Mouse (Mus musculus): ENCODE measurements around the gene Speer4c.
"Not testable (repeated sequence)": the region's sequence is repeated elsewhere in the genome, so short reads cannot be mapped to it uniquely, and the experiment has no call there.

Speer4c gene

DNA sequence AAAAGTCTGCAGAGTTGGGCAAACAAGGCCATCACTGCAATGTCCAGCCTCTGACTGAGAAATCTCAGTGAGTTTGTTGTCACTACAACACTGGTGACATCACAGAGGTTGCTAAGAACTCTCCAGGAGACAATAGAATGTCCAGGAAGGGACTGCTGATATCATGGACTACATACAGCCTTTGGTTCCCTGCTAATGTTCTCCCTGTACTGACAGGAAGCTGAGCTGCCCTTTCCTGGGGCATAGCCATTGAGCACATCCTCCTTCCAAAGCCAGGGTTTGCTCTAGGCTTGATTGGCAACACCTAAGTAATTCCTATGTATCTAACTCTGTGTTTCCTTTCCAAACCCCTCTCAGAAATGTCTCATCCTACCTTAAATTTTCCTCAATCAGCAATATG is at the start of gene Speer4c:
Gene Speer4c, minus strand, starts transcription at position 101 of the 400 bp plus-strand sequence.
- not testable (repeated sequence) for DNase-seq (ENCODE audit: extremely low read depth, low read depth, low spot score)

DNA sequence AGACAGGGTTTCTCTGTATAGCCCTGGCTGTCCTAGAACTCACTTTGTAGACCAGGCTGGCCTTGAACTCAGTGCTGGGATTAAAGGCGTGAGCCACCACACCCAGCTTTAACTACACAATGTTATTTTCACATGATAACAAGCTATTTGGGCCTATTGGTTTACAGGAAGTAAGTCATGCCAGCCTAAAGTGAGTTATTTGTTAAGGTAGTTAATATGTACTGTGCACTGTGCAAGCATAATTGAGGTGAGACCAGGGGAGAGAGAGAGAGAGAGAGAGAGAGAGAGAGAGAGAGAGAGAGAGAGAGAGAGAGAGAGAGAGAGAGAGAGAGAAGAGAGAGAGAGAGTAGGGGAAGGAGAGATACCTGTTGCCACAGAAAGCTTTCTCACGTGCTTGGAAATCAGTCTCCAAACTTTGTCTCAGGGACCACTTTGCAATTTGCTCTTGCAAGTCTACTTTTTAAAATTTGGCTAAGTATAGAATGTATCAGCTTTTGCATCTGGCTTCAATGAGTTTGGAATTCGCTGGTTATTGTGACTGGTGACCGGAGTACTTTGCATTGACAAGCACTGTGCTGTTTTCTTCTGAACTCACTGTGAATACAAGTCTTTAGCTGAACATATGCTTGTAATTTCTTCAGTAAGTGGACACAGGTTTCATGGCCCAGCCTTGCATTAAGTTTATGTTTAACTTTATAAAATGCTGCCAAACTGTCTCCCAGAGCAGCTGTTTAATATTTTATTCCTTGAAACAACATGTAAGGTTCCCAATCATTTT is 33.6 kb upstream of the Speer4c start:
- DNase-seq (ENCODE audit: extremely low read depth, low read depth, low spot score), result no peak

DNA sequence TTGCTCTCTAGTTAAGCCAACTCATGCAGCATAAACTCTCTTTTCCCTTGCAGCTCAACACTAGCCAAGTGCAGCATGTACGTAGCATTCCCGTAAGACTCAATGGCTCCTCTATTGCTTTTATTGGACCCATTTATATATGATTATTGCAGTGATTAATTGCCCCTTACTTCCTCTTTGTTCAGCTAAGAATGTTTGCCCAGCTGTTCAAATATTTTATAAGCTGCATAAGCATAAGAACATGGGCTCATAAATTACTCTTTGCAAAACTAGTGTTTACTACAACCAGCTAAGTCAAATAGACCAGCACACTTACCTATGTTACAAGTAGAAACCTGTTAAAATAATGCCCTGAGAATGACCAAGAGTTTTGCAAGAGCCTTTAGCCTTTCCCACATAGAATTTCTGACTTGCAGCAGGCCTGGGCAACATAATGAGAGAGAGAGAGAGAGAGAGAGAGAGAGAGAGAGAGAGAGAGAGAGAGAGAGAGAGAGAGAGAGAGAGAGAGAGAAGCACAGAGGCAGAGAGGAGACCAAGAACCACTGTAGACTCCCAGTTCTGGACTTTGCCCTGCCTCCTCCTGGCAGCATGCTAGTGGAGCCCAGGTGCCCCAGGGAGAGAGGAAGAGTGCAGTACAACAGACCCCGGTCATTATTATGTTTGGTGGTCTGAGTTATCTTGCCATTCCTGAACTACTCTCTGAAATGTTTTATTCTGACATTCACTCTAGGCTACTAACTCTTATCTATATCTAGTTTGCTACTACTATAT is 20.2 kb upstream of the Speer4c start:
- DNase-seq (ENCODE audit: extremely low read depth, low read depth, low spot score), result peak; percentile 25

DNA sequence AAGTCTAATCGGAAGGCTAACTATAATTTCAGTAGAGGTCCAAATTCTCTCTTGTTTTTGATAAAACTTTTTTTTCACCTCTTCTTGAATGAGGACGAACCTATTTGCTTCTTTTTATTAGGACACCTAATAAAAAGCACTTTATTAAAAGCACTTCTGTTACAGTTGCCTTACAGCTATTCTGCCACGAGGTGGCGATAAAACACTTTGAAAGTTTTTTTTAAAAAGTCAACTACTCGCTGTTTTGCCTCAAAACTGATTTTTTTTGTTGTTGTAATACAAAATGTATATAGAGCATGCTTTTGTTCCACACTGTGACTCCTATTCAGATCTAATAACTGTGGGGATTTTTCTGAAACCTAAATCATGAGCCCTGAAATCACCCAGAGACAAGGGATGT is 11.2 kb downstream of the Speer4c start:
- not testable (repeated sequence) for DNase-seq (ENCODE audit: extremely low read depth, low read depth, low spot score)

DNA sequence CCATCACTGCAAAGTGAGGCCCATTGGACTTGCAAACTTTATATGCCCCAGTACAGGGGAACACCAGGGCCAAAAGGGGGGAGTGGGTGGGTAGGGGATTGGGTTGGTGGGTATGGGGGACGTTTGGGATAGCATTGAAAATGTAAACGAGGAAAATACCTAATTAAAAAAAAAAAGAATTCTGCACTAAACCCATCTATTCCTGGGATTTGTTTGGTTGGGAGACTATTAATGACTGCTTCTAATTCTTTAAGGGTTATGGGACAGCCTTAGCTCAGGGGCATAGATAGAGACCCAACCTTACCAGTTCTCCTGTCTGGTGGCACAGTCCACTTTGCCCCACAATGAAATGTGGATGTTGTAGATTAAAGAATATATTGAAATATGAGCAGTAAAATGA is 16.4 kb downstream of the Speer4c start:
- not testable (repeated sequence) for DNase-seq (ENCODE audit: extremely low read depth, low read depth, low spot score)

DNA sequence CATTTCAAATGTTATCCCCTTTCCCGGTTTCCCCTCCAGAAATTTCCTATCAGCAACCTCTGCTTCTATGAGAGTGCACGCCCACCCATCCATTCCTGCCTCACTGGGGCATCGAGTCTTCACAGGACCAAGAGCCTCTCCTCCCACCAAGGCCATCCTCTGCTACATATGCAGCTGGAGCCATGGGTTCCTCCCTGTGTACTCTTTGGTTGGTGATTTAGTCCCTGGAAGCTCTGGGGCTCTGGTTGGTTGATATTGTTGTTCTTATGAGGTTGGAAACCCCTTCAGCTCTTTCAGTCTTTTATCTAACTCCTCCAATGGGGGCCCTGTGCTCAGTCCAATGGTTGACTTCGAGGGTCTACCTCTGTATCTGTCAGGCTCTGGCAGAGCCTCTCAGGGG is 22.2 kb downstream of the Speer4c start:
- DNase-seq (ENCODE audit: extremely low read depth, low read depth, low spot score), result not testable (repeated sequence)

DNA sequence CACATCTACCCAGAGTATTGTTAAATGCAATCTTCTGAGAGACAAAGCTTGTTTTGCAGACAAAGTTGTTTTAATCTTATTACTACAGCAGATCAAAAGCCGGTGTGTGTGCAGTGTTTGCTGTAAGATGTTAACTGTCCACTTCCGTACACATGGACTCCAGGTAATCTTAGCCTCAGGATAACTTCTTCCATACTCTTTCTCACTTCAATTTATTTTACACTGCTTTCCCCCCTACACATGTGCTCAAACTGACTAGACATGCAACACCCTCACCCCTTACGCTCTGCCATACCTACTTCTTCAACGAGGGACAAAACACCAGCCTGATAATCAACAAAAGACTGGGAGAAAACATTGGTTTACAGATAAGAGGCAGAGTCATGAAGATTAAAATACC is 23.2 kb downstream of the Speer4c start:
- not testable (repeated sequence) for DNase-seq (ENCODE audit: extremely low read depth, low read depth, low spot score)

DNA sequence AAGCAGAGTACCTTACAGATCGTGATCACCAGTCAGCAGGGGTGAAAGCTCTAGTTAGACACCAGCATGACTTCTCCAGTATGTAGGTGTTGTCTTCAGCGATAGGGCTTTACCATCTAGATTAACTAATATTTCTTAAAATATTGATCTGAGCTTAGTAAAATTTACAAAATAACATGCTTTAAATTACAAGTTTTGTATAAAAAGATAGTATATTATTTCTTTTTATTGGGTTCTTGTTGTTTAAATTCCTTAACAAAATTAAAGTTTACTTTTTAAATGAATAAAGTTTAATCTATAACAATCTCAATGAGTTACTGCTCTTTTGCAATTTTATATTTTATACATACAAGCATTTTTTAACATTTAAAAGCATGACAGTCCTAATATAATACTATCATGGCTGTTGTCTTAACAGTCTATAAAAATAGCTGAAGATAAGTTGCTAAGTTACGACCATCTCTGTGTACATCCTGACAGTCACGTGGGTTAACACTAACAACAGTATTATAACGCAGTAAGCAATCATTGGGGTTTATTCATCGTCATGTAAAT is 24.3 kb downstream of the Speer4c start:
- DNase-seq (ENCODE audit: extremely low read depth, low read depth, low spot score), result not testable (repeated sequence)

DNA sequence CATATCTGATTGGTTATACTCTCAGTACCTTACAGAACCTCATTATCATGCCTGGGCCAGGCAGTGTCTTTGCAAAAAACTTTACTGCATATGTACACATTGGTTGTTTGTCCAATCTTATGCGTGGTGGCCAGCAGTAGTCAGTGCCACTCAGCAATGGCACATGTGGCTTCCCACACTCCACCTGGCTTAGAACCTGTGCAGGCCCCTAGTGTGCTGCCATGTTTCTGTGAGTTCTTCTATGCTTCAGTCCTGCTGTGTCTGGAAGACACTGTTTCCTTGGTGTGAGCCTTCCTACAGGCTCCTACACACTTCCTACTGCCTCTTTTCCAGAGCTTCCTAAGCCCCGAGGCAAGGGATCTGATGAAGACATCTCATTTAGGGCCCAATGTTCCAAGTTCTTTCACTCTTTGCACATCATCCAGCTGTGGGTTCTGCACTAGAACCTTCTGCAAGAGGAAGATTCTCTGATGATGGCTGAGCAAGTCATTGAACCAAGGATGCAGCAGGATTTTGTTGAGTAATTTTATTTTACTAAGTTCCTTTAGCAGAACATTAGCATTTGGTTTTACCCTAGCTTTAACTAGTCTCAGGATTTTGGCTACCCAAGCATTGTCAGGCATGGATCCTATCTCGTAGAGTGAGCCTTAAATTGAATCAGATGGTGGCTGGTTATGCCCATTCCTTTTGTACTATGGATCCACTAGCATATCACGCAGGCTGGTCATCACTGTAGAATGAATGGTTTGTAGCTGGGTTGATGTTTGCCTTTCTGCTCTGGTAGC is 25.0 kb downstream of the Speer4c start:
- not testable (repeated sequence) for DNase-seq (ENCODE audit: extremely low read depth, low read depth, low spot score)

DNA sequence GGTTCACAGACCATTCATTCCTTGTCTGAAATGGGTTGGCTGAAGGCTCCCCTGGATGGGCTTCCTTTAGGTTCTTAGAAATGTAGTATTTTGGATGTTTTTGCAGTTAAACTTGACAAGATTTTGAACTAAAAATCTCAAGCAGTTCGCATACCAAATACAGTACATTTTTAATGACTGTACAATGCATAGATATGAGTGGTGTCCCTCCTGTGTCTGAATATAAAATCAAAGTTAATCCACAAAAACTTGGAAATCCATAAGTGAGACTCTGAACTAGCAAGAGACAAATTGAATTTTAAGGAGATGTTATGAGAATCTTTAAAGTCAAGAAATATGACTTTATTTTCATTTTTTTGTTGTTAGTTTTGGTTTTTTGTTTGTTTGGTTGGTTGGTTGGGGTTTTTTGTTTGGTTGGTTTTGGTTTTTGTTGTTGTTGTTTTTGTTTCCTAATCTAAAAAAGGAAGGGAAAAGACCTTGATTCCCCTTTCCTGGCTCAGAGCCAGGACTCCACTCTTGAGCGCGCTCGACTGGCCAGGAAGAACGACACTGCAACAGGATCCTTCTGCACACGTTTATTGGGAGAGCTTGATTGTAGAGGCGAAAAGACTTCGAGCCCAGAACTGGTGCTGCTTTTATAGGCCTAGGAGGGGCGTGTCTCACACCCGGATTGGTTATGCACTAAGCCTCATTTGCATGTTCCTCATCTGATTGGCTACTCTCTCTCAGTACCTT is 32.6 kb downstream of the Speer4c start:
- DNase-seq (ENCODE audit: extremely low read depth, low read depth, low spot score), result not testable (repeated sequence)

DNA sequence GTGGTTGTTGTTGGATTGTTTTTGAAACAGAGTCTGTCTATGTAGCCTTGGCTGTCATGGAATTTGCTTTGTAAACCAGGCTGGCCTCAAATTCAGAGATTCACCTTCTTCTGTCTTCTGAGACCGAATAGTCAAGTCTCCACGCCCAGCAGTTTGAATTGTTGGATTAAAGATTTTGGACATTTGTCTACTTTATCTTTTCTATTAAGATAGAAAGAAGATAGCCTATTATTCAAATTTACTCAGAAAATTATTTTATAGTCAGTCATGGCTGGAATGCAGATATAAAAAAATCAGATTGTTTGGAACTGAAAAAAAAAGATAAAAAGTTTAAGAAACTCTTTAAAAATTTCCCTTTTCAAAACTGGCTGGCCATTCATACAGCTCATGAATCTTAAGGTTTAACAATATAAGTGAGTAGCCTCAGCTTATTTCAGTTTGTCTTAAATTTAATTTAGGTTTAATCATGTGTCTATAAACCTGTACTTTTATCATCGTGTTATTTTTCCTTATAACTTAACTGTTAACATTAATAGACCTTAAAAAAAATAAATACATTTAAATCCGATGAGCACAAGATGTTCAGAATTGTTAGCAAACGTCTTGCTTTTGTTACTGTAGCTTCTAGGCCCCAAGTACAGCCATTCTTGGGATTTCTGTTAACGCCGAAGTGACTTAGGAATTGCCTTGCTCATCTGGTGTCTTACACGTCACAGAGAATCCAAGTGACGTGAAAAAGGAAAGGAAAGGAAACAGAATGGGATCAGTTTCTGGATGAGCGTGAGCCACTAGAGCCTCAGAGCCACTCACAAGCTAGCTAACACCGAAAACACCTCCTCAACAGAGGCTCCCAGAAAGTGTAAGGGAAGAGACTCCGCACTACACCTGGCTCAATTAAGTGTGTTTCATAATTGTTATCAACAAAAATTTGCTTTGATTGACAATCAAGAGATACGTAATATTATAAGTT is 33.8 kb downstream of the Speer4c start:
- not testable (repeated sequence) for DNase-seq (ENCODE audit: extremely low read depth, low read depth, low spot score)

DNA sequence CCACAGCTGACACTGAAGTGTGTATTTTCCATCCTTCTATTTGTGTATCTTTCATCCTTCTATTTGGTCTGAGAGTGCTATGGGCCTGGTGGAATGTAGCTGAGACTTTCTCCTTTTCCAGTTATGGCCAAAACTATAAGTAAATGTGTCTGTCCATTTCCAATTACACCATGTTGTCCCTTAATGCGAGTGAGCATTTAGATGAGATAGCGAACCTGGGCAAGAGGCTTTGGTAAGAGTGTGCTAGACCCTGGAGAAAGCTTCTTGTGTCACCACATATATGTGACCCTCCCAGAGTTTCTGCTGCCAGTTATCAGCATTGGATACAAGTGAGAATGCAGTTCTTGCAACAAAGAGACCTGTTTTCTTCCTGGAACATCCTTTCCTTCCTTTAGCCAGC is 35.2 kb downstream of the Speer4c start:
- not testable (repeated sequence) for DNase-seq (ENCODE audit: extremely low read depth, low read depth, low spot score)

DNA sequence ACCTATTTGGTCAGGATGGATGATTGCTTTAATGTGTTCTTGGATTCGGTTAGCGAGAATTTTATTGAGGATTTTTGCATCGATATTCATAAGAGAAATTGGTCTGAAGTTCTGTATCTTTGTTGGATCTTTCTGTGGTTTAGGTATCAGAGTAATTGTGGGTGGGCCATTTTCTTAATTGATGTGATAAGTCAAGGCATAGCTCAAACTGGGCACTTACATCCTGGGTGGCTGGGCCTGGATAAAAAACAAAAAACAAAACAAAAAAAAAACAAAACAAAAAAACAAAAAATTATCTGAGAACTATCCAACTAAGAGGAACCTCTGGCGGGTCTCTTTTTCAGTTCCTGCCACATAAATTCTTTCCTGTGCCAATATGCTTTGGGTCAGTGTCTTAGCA is 36.3 kb downstream of the Speer4c start:
- DNase-seq (ENCODE audit: extremely low read depth, low read depth, low spot score), result not testable (repeated sequence)

DNA sequence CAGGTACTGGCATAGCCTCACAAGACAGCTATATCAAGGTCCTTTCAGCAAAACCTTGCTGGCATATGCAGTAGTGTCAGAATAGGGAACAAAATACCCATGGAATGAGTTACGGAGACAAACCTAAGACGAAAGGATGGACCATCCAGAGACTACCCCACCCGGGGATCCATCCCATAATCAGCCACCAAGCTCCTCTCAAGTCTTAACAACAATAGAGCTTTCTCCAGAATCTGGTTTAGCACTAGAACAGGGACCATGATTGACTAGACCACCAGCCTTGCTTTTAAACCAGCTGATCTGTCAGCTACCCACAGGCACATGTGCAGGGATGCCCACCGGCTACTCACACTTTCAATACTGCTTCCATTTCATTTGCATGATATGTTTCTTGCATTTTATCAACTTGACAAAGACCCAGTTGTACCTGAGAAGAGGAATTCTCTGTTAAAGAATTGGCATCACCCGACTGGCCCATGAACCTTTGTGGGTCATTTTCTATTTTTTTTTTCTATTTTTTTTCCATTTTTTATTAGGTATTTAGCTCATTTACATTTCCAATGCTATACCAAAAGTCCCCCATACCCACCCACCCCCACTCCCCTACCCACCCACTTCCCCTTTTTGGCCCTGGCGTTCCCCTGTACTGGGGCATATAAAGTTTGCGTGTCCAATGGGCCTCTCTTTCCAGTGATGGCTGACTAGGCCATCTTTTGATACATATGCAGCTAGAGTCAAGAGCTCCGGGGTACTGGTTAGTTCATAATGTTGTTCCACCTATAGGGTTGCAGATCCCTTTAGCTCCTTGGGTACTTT is 39.4 kb downstream of the Speer4c start:
- not testable (repeated sequence) for DNase-seq (ENCODE audit: extremely low read depth, low read depth, low spot score)

DNA sequence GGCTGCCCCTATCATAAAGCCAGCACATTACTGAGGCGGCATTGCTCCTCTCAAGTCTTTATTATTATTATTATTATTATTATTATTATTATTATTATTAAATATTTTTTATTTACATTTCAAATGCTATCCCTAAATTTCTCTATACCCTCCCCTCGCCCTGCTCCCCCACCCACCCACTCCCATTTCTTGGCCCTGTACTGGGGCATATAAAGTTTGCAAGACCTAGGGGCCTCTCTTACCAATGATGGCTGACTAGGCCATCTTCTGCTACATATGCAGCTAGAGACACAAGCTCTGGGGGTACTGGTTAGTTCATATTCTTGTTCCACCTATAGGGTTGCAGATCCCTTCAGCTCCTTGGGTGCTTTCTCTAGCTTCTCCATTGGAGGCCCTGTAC is 40.1 kb downstream of the Speer4c start:
- DNase-seq (ENCODE audit: extremely low read depth, low read depth, low spot score), result not testable (repeated sequence)

DNA sequence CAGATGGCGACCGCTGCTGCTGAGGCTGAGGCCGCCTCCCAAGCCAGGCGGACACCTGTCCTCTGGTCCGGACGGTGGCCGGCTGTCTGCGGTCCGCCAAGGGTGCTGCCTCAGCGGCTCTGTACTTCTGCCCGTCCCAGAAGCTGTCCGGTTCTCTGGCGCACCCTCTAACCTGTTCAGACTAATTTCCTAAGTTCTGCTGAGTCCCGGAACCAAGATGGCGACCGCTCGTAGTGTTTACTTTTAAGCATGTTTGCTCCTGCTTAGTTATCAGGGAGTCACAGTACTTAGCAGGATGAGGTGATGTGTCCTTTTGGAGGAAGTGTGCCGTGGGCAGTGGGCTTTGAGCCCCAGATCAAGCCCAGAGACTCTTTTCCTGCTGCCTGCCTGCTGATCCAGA is 43.3 kb downstream of the Speer4c start:
- not testable (repeated sequence) for DNase-seq (ENCODE audit: extremely low read depth, low read depth, low spot score)

DNA sequence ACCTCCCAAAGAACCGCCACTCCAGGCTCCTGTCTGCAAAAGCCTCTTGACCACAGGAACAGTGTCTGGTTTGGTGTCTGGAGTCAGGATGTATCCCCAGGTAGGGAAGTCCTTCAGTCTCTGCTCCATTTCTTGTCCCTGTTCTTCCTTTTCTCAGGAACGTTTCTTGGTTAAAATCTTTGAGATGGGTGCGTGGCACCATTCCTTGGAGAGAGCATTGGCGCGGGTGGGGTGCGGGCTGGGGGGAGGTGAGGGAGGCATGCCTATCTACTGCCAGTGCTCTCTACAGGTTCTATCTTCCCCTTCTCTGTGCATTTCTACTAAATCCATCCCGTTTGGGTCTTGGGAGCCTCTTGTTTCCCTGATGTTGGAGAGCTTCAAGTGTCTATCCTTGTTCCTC is 50.2 kb downstream of the Speer4c start:
- DNase-seq (ENCODE audit: extremely low read depth, low read depth, low spot score), result not testable (repeated sequence)
